Mouse (Mus musculus) limb, embryonic 13.5 days (tissue): Measurements from ENCODE around the gene Ust. TPM values are rescaled to one million over a fixed set of nuclear protein-coding genes. Genes with fewer than 3 reads are reported as not detected.

Experiments used
- ATAC-seq: fragments of 200-750 bp; cut with Nextera tagmentation; 2 replicates; pipeline ENCODE4 v1.8.0; 2017; ENCODE audit warnings: low read depth, moderate number of reproducible peaks, moderate TSS enrichment; ENCODE audit not compliant: low FRiP score
- H3K27ac ChIP-seq: fragments of 300-500 bp; sonication (generic); 2 replicates; pipeline ENCODE4 v1.5.1; 2015; ENCODE audit warnings: inconsistent platforms, mild to moderate bottlenecking, moderate library complexity
- H3K27me3 ChIP-seq: fragments of 300-500 bp; sonication (generic); 2 replicates; pipeline ENCODE4 v1.6.1; 2015; ENCODE audit warnings: mild to moderate bottlenecking, inconsistent platforms
- H3K36me3 ChIP-seq: fragments of 300-500 bp; sonication (generic); 2 replicates; pipeline ENCODE4 v1.6.1; 2015; ENCODE audit warnings: inconsistent platforms, mild to moderate bottlenecking, moderate library complexity
- H3K4me1 ChIP-seq: fragments of 300-500 bp; sonication (generic); 2 replicates; pipeline ENCODE4 v1.6.1; 2015; ENCODE audit warnings: inconsistent platforms
- H3K4me2 ChIP-seq: fragments of 300-500 bp; sonication (generic); replicated peaks from 2 replicates; pipeline ENCODE4 v1.6.1; 2015; ENCODE audit warnings: inconsistent platforms, mild to moderate bottlenecking, moderate library complexity
- H3K4me3 ChIP-seq: fragments of 300-500 bp; sonication (generic); 2 replicates; pipeline ENCODE4 v1.5.1; 2015; ENCODE audit warnings: moderate library complexity, mild to moderate bottlenecking, inconsistent platforms
- H3K9ac ChIP-seq: fragments of 300-500 bp; sonication (generic); 2 replicates; pipeline ENCODE4 v1.6.1; 2015; ENCODE audit warnings: mild to moderate bottlenecking, inconsistent platforms
- H3K9me3 ChIP-seq: fragments of 300-500 bp; sonication (generic); 2 replicates; pipeline ENCODE4 v1.6.1; 2016; ENCODE audit warnings: inconsistent platforms
- WGBS: fragments of 180-500 bp; shearing (Covaris S2); methylation state at CpG from one replicate; pipeline ENCODE4 v1.1.7; 2015; 5-methylcytosine and 5-hydroxymethylcytosine counted together
- polyA plus RNA-seq: library from polyadenylated mRNA; unstranded; fragments of >200 nt; fragmentation: Nextera tagmentation; extraction: Ambion mirVana; gene quantifications from 2 replicates; pipeline ENCODE4 v1.2.1, GENCODE M21; 2015

Gene Ust
- polyA plus RNA-seq, 1 experiment from 2014 or later, result 9.1 TPM

GRCm38 (mm10) chr10:8498951-8499891 lies 19.4 kb downstream of the Ust start:
- H3K9ac ChIP-seq, result no peak overlapping the region
- H3K27me3 ChIP-seq, result no peaks in the 10 kb centered on the region
- H3K4me1 ChIP-seq, result peaks cover 11% of the 10 kb centered on the region
- WGBS, result 73% methylated on average over 13 of the region's 13 CpGs
- H3K9me3 ChIP-seq, result no peaks in the 10 kb centered on the region
- ATAC-seq, result no peak
- no peak overlapping the region for H3K27ac ChIP-seq
- no peak overlapping the region for H3K4me3 ChIP-seq
- H3K4me2 ChIP-seq, result no peak overlapping the region
- H3K36me3 ChIP-seq, result peaks cover 8% of the 10 kb centered on the region

- no peaks in the 10 kb centered on the region for H3K36me3 ChIP-seq
- WGBS, result 35% methylated on average over 5 of the region's 5 CpGs
- 0 out of 2 replicates have a peak, but pooled peaks have one; percentile 32 for ATAC-seq
- no peak overlapping the region for H3K4me2 ChIP-seq
- peaks cover 14% of the 10 kb centered on the region for H3K4me1 ChIP-seq
- H3K27me3 ChIP-seq, result no peaks in the 10 kb centered on the region
- no peak overlapping the region for H3K27ac ChIP-seq
- H3K9ac ChIP-seq, result no peak overlapping the region
- no peak overlapping the region for H3K4me3 ChIP-seq
- H3K9me3 ChIP-seq, result 0 out of 2 replicates have a peak, but pooled peaks cover 6% of the 10 kb centered on the region
Observed at GRCm38 (mm10) chr10:8495543-8496141, 23.0 kb downstream of the Ust start.

DNA sequence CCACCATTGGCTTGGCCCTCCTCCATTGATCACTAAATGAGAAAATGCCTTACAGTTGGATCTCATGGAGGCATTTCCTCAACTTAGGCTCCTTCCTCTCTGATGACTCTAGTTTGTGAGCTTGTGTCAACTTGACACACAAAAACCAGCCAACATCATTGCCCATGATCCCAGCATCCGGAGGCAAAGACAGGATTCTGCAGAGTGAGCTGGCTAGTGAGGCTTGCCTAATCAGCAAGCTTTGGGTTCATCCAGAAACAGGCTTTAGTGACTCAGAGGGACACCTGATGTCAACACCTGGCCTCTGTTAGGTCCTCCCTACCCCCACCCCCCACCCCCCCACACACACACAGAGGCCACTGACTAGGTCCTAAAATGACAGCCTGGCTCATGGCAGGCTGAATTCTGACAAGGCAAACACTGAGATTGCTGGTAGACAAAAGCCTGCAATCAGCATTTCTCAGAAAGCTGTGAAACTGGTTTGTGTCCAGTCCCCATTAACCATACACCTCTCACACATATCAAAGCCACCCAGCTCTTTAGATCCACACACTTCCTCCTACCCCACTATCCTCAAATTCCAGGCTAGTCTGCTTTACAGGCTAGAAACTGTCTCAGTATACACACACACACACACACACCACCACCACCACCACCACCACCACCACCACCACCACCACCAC lies 26.6 kb downstream of the Ust start:
- 85% methylated on average over 1 of the region's 1 CpGs for WGBS
- no peak overlapping the region for H3K4me2 ChIP-seq
- H3K36me3 ChIP-seq, result no peaks in the 10 kb centered on the region
- no peak for ATAC-seq
- H3K4me1 ChIP-seq, result peaks cover 22% of the 10 kb centered on the region
- H3K9ac ChIP-seq, result no peak overlapping the region
- no peak overlapping the region for H3K27ac ChIP-seq
- no peaks in the 10 kb centered on the region for H3K27me3 ChIP-seq
- 0 out of 2 replicates have a peak, but pooled peaks cover 6% of the 10 kb centered on the region for H3K9me3 ChIP-seq
- no peak overlapping the region for H3K4me3 ChIP-seq

DNA sequence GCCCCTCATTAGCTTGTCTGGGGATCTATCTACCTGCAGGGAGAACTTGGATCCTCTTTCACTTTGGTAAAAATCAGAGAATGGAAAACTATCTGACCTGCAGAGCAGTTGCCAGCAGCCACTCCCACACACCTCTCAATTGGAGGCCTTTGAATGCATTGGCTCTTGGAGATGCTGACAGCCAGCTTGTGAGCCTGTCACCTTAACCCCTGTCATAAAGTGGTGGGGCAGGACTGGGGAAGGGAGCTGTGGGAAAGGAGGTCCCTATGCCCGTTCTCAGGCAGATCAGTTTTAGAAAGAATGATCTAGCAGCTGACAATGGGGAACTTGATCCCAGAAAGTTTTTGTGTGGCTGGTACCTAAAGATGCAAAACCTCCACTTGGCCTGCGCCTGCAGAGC lies 31.2 kb downstream of the Ust start:
- H3K4me2 ChIP-seq, result no peak overlapping the region
- H3K9me3 ChIP-seq, result no peaks in the 10 kb centered on the region
- H3K4me1 ChIP-seq, result peaks cover 15% of the 10 kb centered on the region; the same call in 1 of the 2 replicates
- H3K27ac ChIP-seq, result no peak overlapping the region
- no peaks in the 10 kb centered on the region for H3K27me3 ChIP-seq
- H3K4me3 ChIP-seq, result no peak overlapping the region
- H3K36me3 ChIP-seq, result no peaks in the 10 kb centered on the region
- no peak for ATAC-seq
- WGBS, result 50% methylated on average over 2 of the region's 2 CpGs
- no peak overlapping the region for H3K9ac ChIP-seq

- no peaks in the 10 kb centered on the region for H3K36me3 ChIP-seq
- WGBS, result 62% methylated on average over 4 of the region's 4 CpGs
- H3K9ac ChIP-seq, result no peak overlapping the region
- no peaks in the 10 kb centered on the region for H3K27me3 ChIP-seq
- no peak overlapping the region for H3K4me3 ChIP-seq
- H3K27ac ChIP-seq, result no peak overlapping the region
- no peaks in the 10 kb centered on the region for H3K9me3 ChIP-seq
- ATAC-seq, result no peak
- H3K4me2 ChIP-seq, result no peak overlapping the region
- peaks cover 17% of the 10 kb centered on the region; the same call in 1 of the 2 replicates for H3K4me1 ChIP-seq
Observed at GRCm38 (mm10) chr10:8484487-8484886, 34.1 kb downstream of the Ust start.

GRCm38 (mm10) chr10:8482779-8483178 lies 35.8 kb downstream of the Ust start:
- H3K27ac ChIP-seq, result no peak overlapping the region
- no peaks in the 10 kb centered on the region for H3K36me3 ChIP-seq
- no peak overlapping the region for H3K4me3 ChIP-seq
- no peak overlapping the region for H3K4me2 ChIP-seq
- 85% methylated on average over 4 of the region's 4 CpGs for WGBS
- no peak for ATAC-seq
- H3K9me3 ChIP-seq, result no peaks in the 10 kb centered on the region
- no peak overlapping the region for H3K9ac ChIP-seq
- H3K4me1 ChIP-seq, result peaks cover 8% of the 10 kb centered on the region; the same call in 1 of the 2 replicates
- no peaks in the 10 kb centered on the region for H3K27me3 ChIP-seq

- Histone ChIP-seq H3K27me3 (no peaks in the 10 kb centered on the region), H3K9me3 (no peaks in the 10 kb centered on the region), H3K9ac (no peak overlapping the region), H3K4me3 (no peak overlapping the region), H3K27ac (no peak overlapping the region), H3K36me3 (no peaks in the 10 kb centered on the region), H3K4me1 (peaks cover 8% of the 10 kb centered on the region; the same call in 1 of the 2 replicates), H3K4me2 (no peak overlapping the region)
- no peak for ATAC-seq
- WGBS, result 93% methylated on average over 2 of the region's 2 CpGs
Observed at GRCm38 (mm10) chr10:8479779-8480178, 38.8 kb downstream of the Ust start.

- Histone ChIP-seq H3K4me2 (no peak overlapping the region), H3K4me1 (peaks cover 4% of the 10 kb centered on the region; the same call in 1 of the 2 replicates), H3K4me3 (no peak overlapping the region), H3K27ac (no peak overlapping the region), H3K9me3 (no peaks in the 10 kb centered on the region), H3K36me3 (no peaks in the 10 kb centered on the region), H3K9ac (no peak overlapping the region), H3K27me3 (no peaks in the 10 kb centered on the region)
- 88% methylated on average over 8 of the region's 8 CpGs for WGBS
- ATAC-seq, result no peak
Observed at GRCm38 (mm10) chr10:8477936-8478335, 40.7 kb downstream of the Ust start.

DNA sequence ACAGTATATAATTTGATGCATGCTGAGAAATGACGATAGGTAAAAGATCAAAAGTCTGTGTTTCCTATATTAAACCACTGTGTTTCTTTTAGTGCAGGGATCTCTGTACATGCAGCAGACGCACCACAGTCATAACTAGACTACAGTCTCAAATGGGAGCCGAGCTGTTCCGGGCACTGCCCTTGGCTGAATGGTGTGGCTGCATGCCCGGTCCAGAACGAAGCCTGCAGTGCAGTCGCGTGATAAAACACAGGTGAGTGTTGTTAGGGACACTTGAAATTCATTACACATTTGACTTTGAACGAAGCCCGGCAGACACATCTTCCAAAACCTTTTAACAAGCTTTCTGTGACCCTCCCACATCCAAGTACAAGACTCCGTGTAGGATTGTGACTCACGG lies 46.6 kb downstream of the Ust start:
- WGBS, result 56% methylated on average over 12 of the region's 12 CpGs
- no peak for ATAC-seq
- no peak overlapping the region for H3K27ac ChIP-seq

GRCm38 (mm10) chr10:8471012-8471411 lies 47.6 kb downstream of the Ust start:
- H3K4me2 ChIP-seq, result no peak overlapping the region
- no peaks in the 10 kb centered on the region for H3K27me3 ChIP-seq
- no peaks in the 10 kb centered on the region for H3K36me3 ChIP-seq
- 43% methylated on average over 5 of the region's 5 CpGs for WGBS
- H3K27ac ChIP-seq, result no peak overlapping the region
- ATAC-seq, result no peak
- H3K4me1 ChIP-seq, result peaks cover 35% of the 10 kb centered on the region
- H3K4me3 ChIP-seq, result no peak overlapping the region
- no peaks in the 10 kb centered on the region for H3K9me3 ChIP-seq
- no peak overlapping the region for H3K9ac ChIP-seq

More for the DNA sequence above, 46.6 kb downstream of the Ust start:
- Histone ChIP-seq H3K4me2 (no peak overlapping the region), H3K4me3 (no peak overlapping the region), H3K36me3 (no peaks in the 10 kb centered on the region), H3K9me3 (no peaks in the 10 kb centered on the region), H3K9ac (no peak overlapping the region), H3K4me1 (peaks cover 35% of the 10 kb centered on the region), H3K27me3 (no peaks in the 10 kb centered on the region)

DNA sequence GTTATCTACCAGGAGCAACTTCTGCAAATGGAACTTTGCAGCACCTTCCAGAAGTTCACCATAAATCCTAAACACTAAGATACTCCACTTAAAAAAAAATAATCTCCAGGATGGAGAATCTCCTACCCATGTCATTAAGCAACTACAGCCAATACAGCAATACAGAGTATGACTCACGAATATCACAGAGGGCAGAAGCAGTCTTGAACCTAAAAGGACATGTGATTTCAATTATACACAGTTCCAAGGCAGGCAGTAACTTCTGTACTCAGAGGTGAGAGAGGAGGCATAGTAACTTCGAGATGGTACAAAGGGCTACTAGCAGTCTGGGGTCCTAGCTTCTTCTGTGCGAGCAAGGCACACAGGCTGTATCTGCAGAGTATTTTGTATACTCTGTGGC lies 49.1 kb downstream of the Ust start:
- WGBS, result 25% methylated on average over 3 of the region's 3 CpGs
- no peak for ATAC-seq
- Histone ChIP-seq H3K27me3 (no peaks in the 10 kb centered on the region), H3K4me2 (no peak overlapping the region), H3K9me3 (no peaks in the 10 kb centered on the region), H3K36me3 (no peaks in the 10 kb centered on the region), H3K27ac (no peak overlapping the region), H3K4me3 (no peak overlapping the region), H3K4me1 (peaks cover 35% of the 10 kb centered on the region), H3K9ac (no peak overlapping the region)
